Mouse (Mus musculus): ENCODE measurements at regions not wholly inside any gene's neighbourhood (a gene's known extent, or its start where the extent isn't known, plus 50 kb on each side); places are given as distances from the start of the nearest gene placed in this dataset.
"Not testable (repeated sequence)": the region's sequence is repeated elsewhere in the genome, so short reads cannot be mapped to it uniquely, and the experiment has no call there.

DNA sequence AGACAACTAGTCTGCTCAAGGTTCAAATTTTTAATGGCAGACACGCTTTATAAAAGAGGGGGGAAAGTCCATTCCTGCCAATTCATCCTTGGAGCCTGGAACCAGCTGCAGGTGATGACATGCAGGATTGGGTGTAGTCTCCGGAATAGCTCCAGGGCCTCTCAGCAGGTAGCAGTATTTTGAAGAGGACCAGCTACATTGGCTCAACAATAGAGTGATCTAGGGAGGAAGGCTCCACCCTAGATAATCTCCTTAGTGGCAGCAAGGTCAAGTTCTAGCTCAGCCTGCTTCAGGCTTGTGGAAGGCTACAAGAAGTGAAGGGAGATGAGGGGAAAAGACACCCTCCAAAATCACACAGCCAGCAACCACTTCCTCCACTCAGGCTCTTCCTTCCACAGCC is 1405.1 kb downstream of the 4930444P10Rik start:
- not testable (repeated sequence) for H3K4me1 ChIP-seq (ENCODE audit: control insufficient read depth, insufficient read depth, low read length); H3K27ac ChIP-seq (ENCODE audit: insufficient read depth, low read length); H3K4me3 ChIP-seq (ENCODE audit: insufficient read depth, low read length)

DNA sequence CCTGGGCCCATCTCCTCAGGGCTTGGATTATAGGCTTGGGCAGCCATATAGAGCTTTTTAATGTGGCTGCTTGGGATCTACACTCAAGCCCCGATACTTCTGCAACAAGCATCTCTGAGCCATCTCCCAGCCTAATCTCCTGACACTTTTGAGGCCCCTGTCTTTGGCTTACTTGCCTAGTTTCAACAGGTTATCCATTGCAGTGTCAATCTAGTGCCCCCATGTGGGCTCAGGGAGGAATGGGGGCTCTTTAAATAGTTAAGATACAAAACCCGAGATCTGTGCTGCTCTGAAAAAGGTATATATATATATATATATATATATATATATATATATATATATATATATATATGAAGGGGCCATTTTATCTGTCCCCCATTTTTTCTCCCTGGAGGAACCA is 1407.0 kb downstream of the 4930444P10Rik start:
- no peak overlapping the region for H3K4me3 ChIP-seq (ENCODE audit: insufficient read depth, low read length)
- no peak overlapping the region for H3K27ac ChIP-seq (ENCODE audit: insufficient read depth, low read length)
- H3K4me1 ChIP-seq (ENCODE audit: control insufficient read depth, insufficient read depth, low read length) = no peaks in the 10 kb centered on the region
- no peak for TF ChIP-seq POLR2A (IDR thresholded peaks at IDR 0.05; ENCODE audit: extremely low read depth, insufficient read depth, low read length)
- TF ChIP-seq CTCF (IDR thresholded peaks at IDR 0.05; ENCODE audit: extremely low read depth, insufficient read depth, low read length) = no peak

DNA sequence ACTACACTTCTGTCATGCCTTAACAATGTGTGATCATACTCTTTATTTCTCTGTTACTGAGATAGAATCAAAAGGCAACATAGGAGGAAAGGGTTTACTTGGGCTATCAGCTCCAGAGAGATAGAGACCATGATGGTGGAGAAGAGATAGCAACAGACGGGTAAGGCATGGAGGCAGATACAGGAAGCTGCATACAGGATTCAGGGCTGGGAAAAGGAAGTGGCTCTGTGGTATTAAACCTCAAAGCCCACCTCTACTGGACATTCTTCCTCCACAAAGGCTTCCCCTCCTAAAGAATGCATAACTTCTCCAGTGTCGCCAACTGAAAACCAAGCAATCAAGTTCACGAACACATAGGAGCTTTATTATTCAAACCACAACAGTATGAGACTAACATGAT is 1412.7 kb downstream of the 4930444P10Rik start:
- no peaks in the 10 kb centered on the region for H3K4me1 ChIP-seq (ENCODE audit: control insufficient read depth, insufficient read depth, low read length)
- H3K27ac ChIP-seq (ENCODE audit: insufficient read depth, low read length) = no peak overlapping the region
- no peak for TF ChIP-seq POLR2A (IDR thresholded peaks at IDR 0.05; ENCODE audit: extremely low read depth, insufficient read depth, low read length)
- TF ChIP-seq CTCF (IDR thresholded peaks at IDR 0.05; ENCODE audit: extremely low read depth, insufficient read depth, low read length) = no peak
- no peak overlapping the region for H3K4me3 ChIP-seq (ENCODE audit: insufficient read depth, low read length)

- Histone ChIP-seq H3K4me3 (ENCODE audit: insufficient read depth, low read length) (no peak overlapping the region), H3K27ac (ENCODE audit: insufficient read depth, low read length) (no peak overlapping the region), H3K4me1 (ENCODE audit: control insufficient read depth, insufficient read depth, low read length) (no peaks in the 10 kb centered on the region)
- TF ChIP-seq POLR2A (IDR thresholded peaks at IDR 0.05; ENCODE audit: extremely low read depth, insufficient read depth, low read length) = no peak
- TF ChIP-seq CTCF (IDR thresholded peaks at IDR 0.05; ENCODE audit: extremely low read depth, insufficient read depth, low read length) = no peak
Measured at GRCm38 (mm10) chr1:14672393-14672999, 1420.6 kb downstream of the 4930444P10Rik start.

GRCm38 (mm10) chr1:14662706-14663312 is 1430.3 kb downstream of the 4930444P10Rik start:
- Histone ChIP-seq H3K4me3 (ENCODE audit: insufficient read depth, low read length) (no peak overlapping the region), H3K4me1 (ENCODE audit: control insufficient read depth, insufficient read depth, low read length) (no peaks in the 10 kb centered on the region), H3K27ac (ENCODE audit: insufficient read depth, low read length) (no peak overlapping the region)
- TF ChIP-seq POLR2A (IDR thresholded peaks at IDR 0.05; ENCODE audit: extremely low read depth, insufficient read depth, low read length) = no peak

DNA sequence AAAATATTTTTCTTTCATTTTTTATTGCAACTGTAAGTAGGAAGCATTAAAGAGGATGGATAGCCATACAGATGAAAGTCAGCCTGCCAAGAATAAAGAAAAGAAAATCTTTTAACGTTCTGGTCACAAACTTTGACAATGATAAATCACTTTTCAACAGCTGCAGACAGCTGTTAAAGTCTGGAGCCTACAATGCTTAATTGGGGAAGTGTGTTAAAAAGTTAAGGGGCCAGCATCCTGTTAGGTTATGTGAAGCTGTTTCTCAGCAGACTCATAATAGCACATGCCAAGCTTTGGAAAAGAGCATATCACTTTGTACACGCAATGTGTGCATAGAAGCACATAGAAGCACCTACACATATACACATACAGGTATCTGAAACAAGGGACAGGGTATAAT is 1431.3 kb downstream of the 4930444P10Rik start:
- Histone ChIP-seq H3K4me1 (ENCODE audit: control insufficient read depth, insufficient read depth, low read length) (no peaks in the 10 kb centered on the region), H3K27ac (ENCODE audit: insufficient read depth, low read length) (no peak overlapping the region), H3K4me3 (ENCODE audit: insufficient read depth, low read length) (no peak overlapping the region)
- no peak for TF ChIP-seq CTCF (IDR thresholded peaks at IDR 0.05; ENCODE audit: extremely low read depth, insufficient read depth, low read length)
- TF ChIP-seq POLR2A (IDR thresholded peaks at IDR 0.05; ENCODE audit: extremely low read depth, insufficient read depth, low read length) = no peak

GRCm38 (mm10) chr1:14650346-14650745 is 1442.8 kb downstream of the 4930444P10Rik start:
- no peaks in the 10 kb centered on the region for H3K4me1 ChIP-seq (ENCODE audit: control insufficient read depth, insufficient read depth, low read length)
- H3K27ac ChIP-seq (ENCODE audit: insufficient read depth, low read length) = no peak overlapping the region
- TF ChIP-seq CTCF (IDR thresholded peaks at IDR 0.05; ENCODE audit: extremely low read depth, insufficient read depth, low read length) (no peak), POLR2A (IDR thresholded peaks at IDR 0.05; ENCODE audit: extremely low read depth, insufficient read depth, low read length) (no peak)
- H3K4me3 ChIP-seq (ENCODE audit: insufficient read depth, low read length) = no peak overlapping the region

DNA sequence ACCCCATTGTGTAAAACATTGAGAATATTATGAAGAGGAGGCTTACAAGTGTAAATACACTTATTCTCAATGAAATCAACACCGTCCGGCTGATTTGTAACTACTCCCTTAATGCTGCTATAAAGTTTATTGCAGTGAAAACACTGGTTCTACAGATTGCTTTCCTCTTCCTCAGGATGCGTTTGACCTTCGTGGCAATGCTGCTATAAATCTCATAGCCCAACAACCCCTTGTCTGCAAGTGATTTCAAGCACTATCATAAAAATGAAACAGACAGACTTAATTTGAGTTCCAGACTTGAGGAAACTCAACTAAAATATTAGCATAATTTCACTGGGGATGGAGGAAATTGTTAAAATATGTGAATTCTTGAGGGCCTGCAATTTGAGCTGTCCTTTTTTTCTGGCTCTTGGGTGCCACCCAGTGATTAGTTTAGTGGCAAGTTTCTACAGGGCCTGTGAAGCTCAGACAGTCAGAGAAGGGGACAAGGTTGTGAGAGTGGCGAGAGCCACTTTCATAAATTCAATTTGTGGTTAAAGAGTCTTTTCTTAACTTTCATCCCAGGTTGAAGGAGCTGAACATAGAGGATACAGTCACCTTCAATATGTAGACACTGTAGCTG is 1457.4 kb downstream of the 4930444P10Rik start:
- Histone ChIP-seq H3K4me1 (ENCODE audit: control insufficient read depth, insufficient read depth, low read length) (no peaks in the 10 kb centered on the region), H3K4me3 (ENCODE audit: insufficient read depth, low read length) (no peak overlapping the region), H3K27ac (ENCODE audit: insufficient read depth, low read length) (no peak overlapping the region)
- TF ChIP-seq CTCF (IDR thresholded peaks at IDR 0.05; ENCODE audit: extremely low read depth, insufficient read depth, low read length) (peak; percentile 51), POLR2A (IDR thresholded peaks at IDR 0.05; ENCODE audit: extremely low read depth, insufficient read depth, low read length) (no peak)

DNA sequence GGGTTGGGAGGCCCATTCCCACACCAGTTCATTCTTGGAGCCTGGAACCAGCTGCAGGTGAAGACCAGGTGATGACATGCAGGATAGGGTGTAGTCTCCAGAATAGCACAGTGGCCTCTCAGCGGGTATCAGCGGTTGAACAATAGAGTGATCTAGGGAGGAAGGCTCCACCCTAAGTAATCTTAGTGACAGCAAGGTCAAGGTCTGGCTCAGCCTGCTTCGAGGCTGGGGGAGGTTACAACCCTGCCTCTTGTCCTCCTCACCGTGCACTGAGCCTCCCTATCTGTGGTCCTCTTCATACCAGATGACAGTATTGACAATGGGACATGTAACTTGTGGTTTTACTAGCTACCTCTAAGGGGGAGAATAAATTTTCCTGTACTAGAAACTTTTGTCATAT is 1461.1 kb downstream of the 4930444P10Rik start:
- Histone ChIP-seq H3K4me1 (ENCODE audit: control insufficient read depth, insufficient read depth, low read length) (no peaks in the 10 kb centered on the region), H3K27ac (ENCODE audit: insufficient read depth, low read length) (no peak overlapping the region), H3K4me3 (ENCODE audit: insufficient read depth, low read length) (no peak overlapping the region)
- TF ChIP-seq POLR2A (IDR thresholded peaks at IDR 0.05; ENCODE audit: extremely low read depth, insufficient read depth, low read length) = no peak
- TF ChIP-seq CTCF (IDR thresholded peaks at IDR 0.05; ENCODE audit: extremely low read depth, insufficient read depth, low read length) = no peak

DNA sequence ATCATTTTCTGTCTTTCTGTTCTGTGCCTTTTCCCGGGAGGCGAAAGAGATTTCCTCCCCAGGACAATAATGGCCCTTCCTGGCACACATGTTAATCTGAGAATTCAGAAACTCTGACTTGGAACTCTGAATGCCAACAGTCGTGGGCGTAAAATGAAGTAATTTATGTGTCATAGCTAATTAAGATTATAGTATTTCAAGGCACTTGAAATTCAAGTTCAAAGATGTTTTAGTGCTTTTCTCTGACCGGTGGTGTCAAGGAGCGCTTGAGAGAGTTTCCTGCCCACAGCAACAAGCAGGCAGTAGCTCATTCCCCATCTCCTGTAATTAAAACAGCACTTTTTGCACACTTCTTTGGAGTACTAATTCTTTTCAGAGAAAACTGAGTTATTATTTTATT is 1465.9 kb downstream of the 4930444P10Rik start:
- Histone ChIP-seq H3K4me3 (ENCODE audit: insufficient read depth, low read length) (no peak overlapping the region), H3K4me1 (ENCODE audit: control insufficient read depth, insufficient read depth, low read length) (no peaks in the 10 kb centered on the region), H3K27ac (ENCODE audit: insufficient read depth, low read length) (no peak overlapping the region)
- TF ChIP-seq CTCF (IDR thresholded peaks at IDR 0.05; ENCODE audit: extremely low read depth, insufficient read depth, low read length) (no peak), POLR2A (IDR thresholded peaks at IDR 0.05; ENCODE audit: extremely low read depth, insufficient read depth, low read length) (no peak)
